Mouse (Mus musculus): ENCODE results near the gene Coro1c.

The Coro1c gene

GRCm38 (mm10) chr5:113883384-113883771 lies 25.2 kb downstream of the Coro1c start:
- no peak for DNase-seq (ENCODE audit: low read depth, low spot score)

GRCm38 (mm10) chr5:113882566-113883383 lies 25.8 kb downstream of the Coro1c start:
- DNase-seq (ENCODE audit: low read depth, low spot score), result no peak

GRCm38 (mm10) chr5:113881136-113881535 lies 27.4 kb downstream of the Coro1c start:
- no peak for DNase-seq (ENCODE audit: low read depth, low spot score)

GRCm38 (mm10) chr5:113878943-113879617 lies 29.5 kb downstream of the Coro1c start:
- no peak for DNase-seq (ENCODE audit: low read depth, low spot score)

GRCm38 (mm10) chr5:113877565-113877964 lies 31.0 kb downstream of the Coro1c start:
- no peak for DNase-seq (ENCODE audit: low read depth, low spot score)

- no peak for DNase-seq (ENCODE audit: low read depth, low spot score)
These were observed 32.4 kb downstream of the Coro1c start for GRCm38 (mm10) chr5:113876176-113876575.

GRCm38 (mm10) chr5:113875625-113876024 lies 32.9 kb downstream of the Coro1c start:
- DNase-seq (ENCODE audit: low read depth, low spot score), result no peak

GRCm38 (mm10) chr5:113874063-113875024 lies 34.2 kb downstream of the Coro1c start:
- no peak for DNase-seq (ENCODE audit: low read depth, low spot score)

- peak; percentile 93 for DNase-seq (ENCODE audit: low read depth, low spot score)
These were observed 35.3 kb downstream of the Coro1c start for GRCm38 (mm10) chr5:113872936-113873912.

GRCm38 (mm10) chr5:113871903-113872548 lies 36.5 kb downstream of the Coro1c start:
- no peak for DNase-seq (ENCODE audit: low read depth, low spot score)

GRCm38 (mm10) chr5:113870393-113871040 lies 38.0 kb downstream of the Coro1c start:
- no peak for DNase-seq (ENCODE audit: low read depth, low spot score)

GRCm38 (mm10) chr5:113869132-113869531 lies 39.4 kb downstream of the Coro1c start:
- DNase-seq (ENCODE audit: low read depth, low spot score), result peak; percentile 68

- no peak for DNase-seq (ENCODE audit: low read depth, low spot score)
These were observed 43.6 kb downstream of the Coro1c start for GRCm38 (mm10) chr5:113864992-113865391.

GRCm38 (mm10) chr5:113863994-113864393 lies 44.6 kb downstream of the Coro1c start:
- DNase-seq (ENCODE audit: low read depth, low spot score), result no peak

GRCm38 (mm10) chr5:113862418-113862817 lies 46.1 kb downstream of the Coro1c start:
- DNase-seq (ENCODE audit: low read depth, low spot score), result no peak

- DNase-seq (ENCODE audit: low read depth, low spot score), result no peak
These were observed 47.3 kb downstream of the Coro1c start for GRCm38 (mm10) chr5:113861294-113861693.

GRCm38 (mm10) chr5:113858971-113859370 lies 49.6 kb downstream of the Coro1c start:
- DNase-seq (ENCODE audit: low read depth, low spot score), result no peak

GRCm38 (mm10) chr5:113858550-113858949 lies 50.0 kb downstream of the Coro1c start:
- DNase-seq (ENCODE audit: low read depth, low spot score), result no peak

- no peak for DNase-seq (ENCODE audit: low read depth, low spot score)
These were observed 50.9 kb downstream of the Coro1c start for GRCm38 (mm10) chr5:113857631-113858030.

GRCm38 (mm10) chr5:113856631-113857030 lies 51.9 kb downstream of the Coro1c start:
- peak; percentile 43 for DNase-seq (ENCODE audit: low read depth, low spot score)

Data from mesoderm, embryonic 11.5 days (tissue).